Mouse (Mus musculus) hindbrain, embryonic 10.5 days (tissue): ENCODE measurements around the gene Skint6. TPM values are rescaled to one million over a fixed set of nuclear protein-coding genes. Genes with fewer than 3 reads are reported as not detected.
"Not testable (repeated sequence)": the region's sequence is repeated elsewhere in the genome, so short reads cannot be mapped to it uniquely, and the experiment has no call there.

Source experiments
- DNase-seq: peaks from one replicate; pipeline ENCODE4 v3.0.0-alpha.2; 2017; ENCODE audit warnings: low spot score
- H3K27ac ChIP-seq: fragments of 300-500 bp; sonication (generic); 2 replicates; pipeline ENCODE4 v1.5.1; 2016; ENCODE audit warnings: mild to moderate bottlenecking, moderate library complexity
- H3K27me3 ChIP-seq: fragments of 300-500 bp; sonication (generic); 2 replicates; pipeline ENCODE4 v1.6.1; 2016; ENCODE audit warnings: mild to moderate bottlenecking; ENCODE audit not compliant: poor library complexity, insufficient read depth, severe bottlenecking
- H3K36me3 ChIP-seq: fragments of 300-500 bp; sonication (generic); 2 replicates; pipeline ENCODE4 v1.6.1; 2016; ENCODE audit warnings: mild to moderate bottlenecking, moderate library complexity
- H3K4me1 ChIP-seq: fragments of 300-500 bp; sonication (generic); replicated peaks from 2 replicates; pipeline ENCODE4 v1.6.1; 2016; ENCODE audit warnings: mild to moderate bottlenecking
- H3K4me3 ChIP-seq: fragments of 300-500 bp; sonication (generic); 2 replicates; pipeline ENCODE4 v1.5.1; 2016; ENCODE audit warnings: mild to moderate bottlenecking, moderate library complexity
- H3K9me3 ChIP-seq: fragments of 300-500 bp; sonication (generic); 2 replicates; pipeline ENCODE4 v1.6.1; 2016; ENCODE audit warnings: mild to moderate bottlenecking, moderate library complexity
- WGBS: fragments of 180-500 bp; shearing (Covaris S2); methylation state at CpG from one replicate; pipeline ENCODE4 v1.1.7; 2016; 5-methylcytosine and 5-hydroxymethylcytosine counted together
- polyA plus RNA-seq: library from polyadenylated mRNA; unstranded; fragments of >200 nt; fragmentation: Nextera tagmentation; extraction: Ambion mirVana; gene quantifications from 2 replicates; pipeline ENCODE4 v1.2.1, GENCODE M21; 2016

The Skint6 gene
- not detected in 2 replicates for polyA plus RNA-seq

- Histone ChIP-seq H3K9me3 (peaks cover 9% of the 10 kb centered on the region; the same call in 1 of the 2 replicates), H3K4me1 (no peaks in the 10 kb centered on the region), H3K27ac (no peak within 1 kb of the TSS), H3K27me3 (no peaks in the 10 kb centered on the region), H3K4me3 (no peak within 1 kb of the TSS), H3K36me3 (no peaks in the 10 kb centered on the region)
- 63% methylated on average over 2 of the region's 2 CpGs for WGBS
- DNase-seq: no peak
Measured at GRCm38 (mm10) chr4:113286873-113287272, at the start of gene Skint6. Gene Skint6 (minus strand): TSS chr4:113286973.

DNA sequence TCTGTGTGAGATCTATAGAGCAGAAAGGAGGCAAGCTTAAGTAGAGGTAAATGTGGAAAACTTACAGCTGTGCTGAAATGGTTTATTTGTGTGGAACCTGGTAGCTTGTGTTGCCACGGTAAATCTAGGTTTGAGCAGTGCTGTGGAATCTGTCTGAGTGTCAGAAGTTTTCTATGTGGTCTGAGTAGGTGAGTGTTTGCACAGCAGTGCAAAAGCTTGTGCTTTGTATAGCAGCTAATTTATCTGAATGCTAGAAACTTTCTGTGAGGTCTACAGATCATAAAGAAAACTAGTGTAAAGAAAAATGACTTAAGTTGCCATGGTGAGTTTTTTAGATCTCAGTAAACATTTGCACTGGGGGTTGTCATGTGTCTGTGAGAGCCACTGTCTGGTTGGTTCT is 34.1 kb upstream of the Skint6 start:
- Histone ChIP-seq H3K27me3 (no peaks in the 10 kb centered on the region), H3K9me3 (peaks cover 57% of the 10 kb centered on the region), H3K4me1 (no peaks in the 10 kb centered on the region), H3K4me3 (no peak overlapping the region), H3K27ac (no peak overlapping the region), H3K36me3 (no peaks in the 10 kb centered on the region)
- 88% methylated on average over 1 of the region's 1 CpGs for WGBS
- DNase-seq: no peak

GRCm38 (mm10) chr4:113301773-113302473 is 15.2 kb upstream of the Skint6 start:
- H3K27me3 ChIP-seq: no peaks in the 10 kb centered on the region
- DNase-seq: no peak
- WGBS: 77% methylated on average over 3 of the region's 3 CpGs

GRCm38 (mm10) chr4:113263363-113264060 is 23.3 kb downstream of the Skint6 start:
- peaks cover 35% of the 10 kb centered on the region for H3K9me3 ChIP-seq
- no peak for DNase-seq

More at GRCm38 (mm10) chr4:113301773-113302473, 15.2 kb upstream of the Skint6 start:
- Histone ChIP-seq H3K4me1 (no peaks in the 10 kb centered on the region), H3K27ac (no peak overlapping the region), H3K36me3 (no peaks in the 10 kb centered on the region), H3K9me3 (peaks cover 23% of the 10 kb centered on the region), H3K4me3 (no peak overlapping the region)

DNA sequence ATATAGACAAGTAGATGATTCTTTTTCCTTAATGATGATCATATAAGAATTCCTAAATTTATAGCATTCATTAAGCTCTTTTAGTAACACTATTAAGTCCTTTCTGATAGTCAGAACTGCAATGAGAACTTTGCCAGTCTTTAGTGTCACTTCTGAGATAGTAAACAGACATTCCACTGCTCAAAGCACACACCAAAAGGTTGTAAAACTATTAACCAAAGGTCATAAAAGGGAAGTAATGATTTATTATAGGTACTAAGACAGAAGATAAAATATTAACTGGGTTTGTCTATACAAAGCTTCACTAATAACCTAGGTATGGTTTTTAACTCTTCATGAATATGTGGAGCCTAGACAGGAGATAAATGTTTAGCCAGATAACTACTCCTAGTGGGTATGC is 41.0 kb downstream of the Skint6 start:
- no peak for DNase-seq
- H3K4me3 ChIP-seq: no peak overlapping the region
- H3K4me1 ChIP-seq: no peaks in the 10 kb centered on the region
- no peaks in the 10 kb centered on the region for H3K36me3 ChIP-seq
- H3K27ac ChIP-seq: no peak overlapping the region
- H3K9me3 ChIP-seq: peaks cover 18% of the 10 kb centered on the region
- H3K27me3 ChIP-seq: no peaks in the 10 kb centered on the region

More at GRCm38 (mm10) chr4:113263363-113264060, 23.3 kb downstream of the Skint6 start:
- 90% methylated on average over 1 of the region's 1 CpGs for WGBS
- no peaks in the 10 kb centered on the region for H3K4me1 ChIP-seq
- no peak overlapping the region for H3K27ac ChIP-seq
- H3K27me3 ChIP-seq: no peaks in the 10 kb centered on the region
- no peaks in the 10 kb centered on the region for H3K36me3 ChIP-seq
- H3K4me3 ChIP-seq: no peak overlapping the region

DNA sequence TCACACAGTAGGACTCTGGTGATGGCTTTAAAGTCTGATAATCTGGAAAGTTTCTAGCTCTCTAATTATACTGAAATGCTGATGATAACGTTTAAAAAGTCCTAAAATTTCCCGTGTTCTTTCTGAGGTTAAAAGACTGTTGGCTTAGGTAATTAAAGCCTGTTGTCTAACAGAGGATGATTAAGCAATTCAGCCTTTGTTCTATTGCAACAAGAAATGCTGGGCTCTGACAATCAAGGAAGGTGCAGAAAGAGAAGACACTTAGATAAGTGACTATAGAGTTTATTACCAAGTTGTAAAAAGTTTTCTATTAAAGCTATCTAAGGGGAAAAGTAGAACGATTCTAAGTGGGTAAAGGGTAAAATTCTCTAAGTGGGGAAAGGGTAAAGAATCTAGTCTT is 219.2 kb downstream of the Skint6 start:
- WGBS: 67% methylated on average over 3 of the region's 3 CpGs
- Histone ChIP-seq H3K27me3 (no peaks in the 10 kb centered on the region), H3K4me3 (no peak overlapping the region), H3K9me3 (peaks cover 30% of the 10 kb centered on the region), H3K36me3 (no peaks in the 10 kb centered on the region), H3K4me1 (no peaks in the 10 kb centered on the region), H3K27ac (no peak overlapping the region)
- DNase-seq: no peak

DNA sequence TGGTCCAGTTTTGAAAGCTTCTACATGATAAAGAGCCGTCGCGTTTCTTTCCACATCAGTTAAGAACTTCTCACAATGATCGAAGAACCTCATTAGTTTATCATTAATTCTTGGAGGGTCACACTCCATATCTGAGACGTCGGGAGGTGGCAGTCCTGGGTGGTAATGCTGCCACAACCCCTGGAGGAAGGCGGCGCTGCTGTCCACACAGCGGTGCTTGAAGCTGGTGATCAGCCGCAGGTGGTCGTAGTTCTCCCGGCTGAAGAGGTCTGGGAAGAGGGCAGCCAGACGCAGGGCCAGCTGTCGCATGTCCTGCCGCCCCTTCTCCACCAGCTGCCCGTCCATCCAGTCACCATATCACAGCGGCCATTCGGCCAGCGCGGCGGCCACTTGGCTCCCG is 307.6 kb downstream of the Skint6 start:
- H3K36me3 ChIP-seq, DNase-seq, H3K4me1 ChIP-seq, H3K4me3 ChIP-seq, H3K27me3 ChIP-seq, H3K27ac ChIP-seq: not testable (repeated sequence)
- peaks cover 32% of the 10 kb centered on the region for H3K9me3 ChIP-seq
- 33% methylated on average over 22 of the region's 22 CpGs for WGBS

DNA sequence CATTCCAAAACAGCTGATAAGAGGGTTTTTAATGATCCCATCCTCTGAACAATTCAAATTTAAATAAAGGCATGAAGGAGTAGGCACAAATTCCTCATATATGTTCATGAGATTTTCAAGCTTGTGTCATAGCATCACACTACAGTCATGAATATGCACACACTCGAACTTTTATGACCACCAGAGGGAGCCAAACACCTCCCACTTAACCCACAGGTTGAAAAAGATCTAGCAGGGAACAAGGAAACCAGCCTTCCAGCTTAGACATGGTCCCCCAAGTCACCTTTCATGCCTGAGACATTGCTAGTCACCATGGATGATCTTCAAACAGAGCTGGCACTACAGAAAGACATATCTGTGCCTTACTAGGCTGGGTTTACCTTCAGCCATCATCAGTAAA is 496.1 kb downstream of the Skint6 start:
- Histone ChIP-seq H3K4me1 (no peaks in the 10 kb centered on the region), H3K36me3 (no peaks in the 10 kb centered on the region), H3K9me3 (peaks cover 57% of the 10 kb centered on the region), H3K27me3 (no peaks in the 10 kb centered on the region), H3K27ac (no peak overlapping the region), H3K4me3 (no peak overlapping the region)
- no peak for DNase-seq
- 5% methylated on average over 1 of the region's 1 CpGs for WGBS

GRCm38 (mm10) chr4:112774766-112775165 is 512.0 kb downstream of the Skint6 start, which contains the start of gene Skint10:
Gene Skint10 (minus strand): TSS chr4:112774866.
- H3K9me3 ChIP-seq: peaks cover 3% of the 10 kb centered on the region; the same call in 1 of the 2 replicates
- no peak for DNase-seq
- no peaks in the 10 kb centered on the region for H3K27me3 ChIP-seq
- H3K4me3 ChIP-seq: no peak within 1 kb of the TSS
- 79% methylated on average over 1 of the region's 1 CpGs for WGBS
- no peaks in the 10 kb centered on the region for H3K36me3 ChIP-seq
- H3K4me1 ChIP-seq: no peaks in the 10 kb centered on the region
- no peak within 1 kb of the TSS for H3K27ac ChIP-seq
